Mouse (Mus musculus) naive thymus-derived CD4-positive, alpha-beta T cell, adult 2 months (primary cell): ENCODE data around the gene Samt4.
"Not testable (repeated sequence)": the region's sequence is repeated elsewhere in the genome, so short reads cannot be mapped to it uniquely, and the experiment has no call there.

Experiments
- DNase-seq: peaks from one replicate; pipeline ENCODE4 v3.0.0-alpha.2; 2011; ENCODE audit warnings: low read depth

The Samt4 gene

DNA sequence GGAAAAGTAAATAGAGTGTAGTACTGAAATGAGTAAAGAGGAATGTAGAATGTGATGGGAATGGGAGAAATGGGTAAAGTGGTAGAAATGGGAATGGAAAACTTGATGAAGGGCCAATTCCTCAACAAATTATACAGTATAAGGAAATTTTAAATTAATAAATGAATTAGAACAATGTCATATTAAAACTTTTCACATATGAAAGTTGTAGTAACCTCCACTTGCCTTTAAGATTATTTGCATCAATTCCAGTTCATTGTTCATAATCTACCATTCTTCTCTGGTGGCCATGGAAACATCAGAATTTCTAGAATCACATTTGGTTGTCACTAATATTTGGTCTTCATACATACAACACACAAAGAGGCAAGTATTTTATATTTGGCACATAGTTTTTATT lies at the start of gene Samt4:
Gene Samt4, plus strand, starts transcription at position 301 of the 400 bp plus-strand sequence.
- no peak for DNase-seq

DNA sequence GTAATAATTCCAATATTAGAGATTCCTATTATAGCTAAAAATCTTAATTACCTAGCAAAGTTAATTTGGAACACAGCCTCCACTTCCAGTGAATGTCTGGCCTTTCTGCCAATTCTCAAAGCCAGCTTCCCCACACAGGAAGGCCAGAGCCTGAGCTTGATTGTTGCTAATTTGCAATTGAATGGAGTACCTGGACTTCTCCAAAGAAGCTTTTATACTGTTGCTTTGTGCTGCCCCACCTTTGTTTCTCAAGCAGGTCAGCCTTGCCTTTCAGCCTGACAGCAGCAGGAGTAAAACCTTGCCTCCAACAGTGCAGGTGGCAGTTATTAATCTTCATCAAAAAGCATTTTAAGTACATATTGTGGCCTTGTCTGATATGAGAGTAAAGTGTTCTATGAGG lies 38.1 kb upstream of the Samt4 start:
- DNase-seq: not testable (repeated sequence)

DNA sequence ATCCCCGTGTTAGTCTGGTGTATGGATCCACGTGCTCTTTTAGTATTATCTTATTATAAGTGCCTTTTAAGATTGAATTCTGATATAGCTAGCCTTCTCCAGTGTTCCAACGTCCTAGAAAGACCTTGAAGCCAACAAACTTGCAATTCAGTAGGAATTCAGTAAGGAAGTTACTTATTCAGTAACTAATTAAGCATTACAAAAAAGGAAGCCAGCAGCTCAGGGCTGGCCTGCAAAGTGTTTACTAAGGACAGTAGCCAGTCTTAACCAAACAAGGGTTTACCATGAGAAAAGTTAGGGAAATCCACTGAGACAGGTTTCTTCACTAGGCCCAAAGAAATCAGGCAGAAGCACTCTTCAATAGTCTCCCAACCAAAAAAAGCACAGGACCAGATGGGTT lies 13.4 kb upstream of the Samt4 start:
- not testable (repeated sequence) for DNase-seq
